9 mouse cellular contexts compared by ENCODE assay signal in the genomic region with DNA sequence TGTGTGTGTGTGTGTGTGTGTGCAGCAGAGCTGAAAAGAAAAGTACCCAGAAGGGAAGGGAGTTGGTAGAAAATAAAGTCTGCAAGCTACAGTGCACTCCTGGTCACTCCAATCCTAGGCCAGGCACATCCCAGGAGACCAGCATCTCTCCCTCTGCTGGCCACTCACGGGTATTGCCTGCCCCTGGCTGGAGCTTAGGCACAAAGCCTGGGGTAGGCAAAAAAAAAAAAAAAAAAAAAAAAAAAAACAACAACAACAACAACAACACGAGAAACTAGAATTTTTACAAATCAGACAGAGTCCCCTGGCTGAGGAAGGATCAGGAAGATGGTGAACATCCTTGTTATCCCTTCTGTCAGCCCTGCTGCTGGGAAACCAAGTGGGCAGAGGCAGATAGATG. TPM values are rescaled to one million over a fixed set of nuclear protein-coding genes. Genes with fewer than 3 reads are reported as not detected.
DNase-seq lines count a peak whose midpoint lies in the region; ATAC-seq and TF ChIP-seq lines count a peak whose summit lies in the region.
"Had no signal": no experiment of that assay in that cellular context is flagged by ENCODE, and none has a peak within 500 bp of the region (broad histone marks: within the 10 kb centered on the region; RNA-seq: fewer than 3 reads in every experiment).

No protein-coding gene starts in this region.

- H3K4me3 ChIP-seq in neural tube, embryonic 15.5 days (replicated peaks) = no peak overlapping the region
- H3K4me3 ChIP-seq in kidney, adult 2 months (ENCODE audit: insufficient read depth, low read depth, low read length) = no peak overlapping the region

- TF ChIP-seq POLR2A in kidney, adult 2 months (IDR thresholded peaks at IDR 0.05; ENCODE audit: low read depth, low read length) = no peak

- H3K9ac ChIP-seq in neural tube, embryonic 15.5 days (replicated peaks) = no peak overlapping the region

- no peaks in the 10 kb centered on the region for H3K36me3 ChIP-seq in neural tube, embryonic 15.5 days
- no peaks in the 10 kb centered on the region for H3K36me3 ChIP-seq in kidney, adult 2 months (ENCODE audit: control insufficient read depth, insufficient read depth, low read length)

- no peak for ATAC-seq in neural tube, embryonic 15.5 days (ENCODE audit: low FRiP score)
- ATAC-seq in common myeloid progenitor, adult 5-6 weeks (replicated peaks; ENCODE audit: low read depth, poor library complexity, severe bottlenecking) = peak; percentile 76; the same call in 1 of the 2 replicates

- peak; percentile 78 for TF ChIP-seq CTCF in kidney, adult 2 months (conservative IDR thresholded peaks at IDR 0.05; ENCODE audit: insufficient read depth, insufficient read length, low read depth, low read length)

- H3K4me2 ChIP-seq in neural tube, embryonic 15.5 days = no peak overlapping the region

- DNase-seq in adrenal gland, adult 2 months = peak; percentile 73
- no peak for DNase-seq in adrenal gland, adult 8-10 months
- peak; percentile 71 for DNase-seq in neural tube, embryonic 10.5 days (ENCODE audit: extremely low spot score, low spot score)
- peak; percentile 70 for DNase-seq in kidney, adult 2 months
- DNase-seq in lung, postnatal 10 days = peak; percentile 73
- no peak for DNase-seq in frontal cortex, postnatal 14 days (ENCODE audit: low spot score in 2 of 2)

- no peaks in the 10 kb centered on the region for H3K9me3 ChIP-seq in neural tube, embryonic 15.5 days (replicated peaks)

- H3K4me1 ChIP-seq in neural tube, embryonic 15.5 days = no peaks in the 10 kb centered on the region
- peaks cover 9% of the 10 kb centered on the region; the same call in 1 of the 2 replicates for H3K4me1 ChIP-seq in kidney, adult 2 months (ENCODE audit: control insufficient read depth, insufficient read depth, low read length)

- H3K27ac ChIP-seq in neural tube, embryonic 15.5 days (replicated peaks) = no peak overlapping the region
- peak overlapping the region; percentile 48 for H3K27ac ChIP-seq in kidney, adult 2 months (ENCODE audit: insufficient read depth, low read depth, low read length)

- WGBS in neural tube, embryonic 15.5 days = 17% methylated on average over 2 of the region's 2 CpGs
- 17% methylated on average over 2 of the region's 2 CpGs for WGBS in kidney, adult 2 months

- no peaks in the 10 kb centered on the region for H3K27me3 ChIP-seq in neural tube, embryonic 15.5 days (replicated peaks)
- no peaks in the 10 kb centered on the region for H3K27me3 ChIP-seq in kidney, adult 2 months (replicated peaks; ENCODE audit: control insufficient read depth, insufficient read depth, low read length)

RNA-seq across cellular contexts. Expression of a gene that starts 9.0 kb away (rescaled TPM):
- total RNA-seq in adrenal gland, adult 2 months (2021) = under 1 TPM in 1 of 2 experiments, not detected in 1; 0.37 TPM
- polyA plus RNA-seq in adrenal gland, adult 2 months (2012; rRNA removed) = 1.6 and 4.0 TPM in 2 replicates
- total RNA-seq in adrenal gland, adult 8-10 months (2022) = 1 to 10 TPM in 1 of 4 experiments, under 1 TPM in 3; 0.25 to 1.5 (median 0.51) TPM
- 1.1 and 4.1 TPM in 2 replicates for polyA plus RNA-seq in neural tube, embryonic 15.5 days (2015; fragmentation: Nextera tagmentation; extraction: Ambion mirVana)
- 0.46 TPM in 1 of 2 replicates, not detected in the other for total RNA-seq in common myeloid progenitor, adult 5-6 weeks (2017)
- 29.6 and 29.7 TPM in 2 replicates for polyA plus RNA-seq in kidney, adult 2 months (2012; rRNA removed)
- total RNA-seq: heart, postnatal 36 days had no signal

RNA-seq across cellular contexts. Expression of a gene that starts 37.8 kb away (rescaled TPM):
- 10 to 100 TPM in 1 of 2 experiments, 1 to 10 TPM in 1; 7.5 to 10.2 TPM for total RNA-seq in adrenal gland, adult 2 months (2021)
- polyA plus RNA-seq in adrenal gland, adult 2 months (2012; rRNA removed) = 4.9 and 7.0 TPM in 2 replicates
- total RNA-seq in adrenal gland, adult 8-10 months (2022) = 10 to 100 TPM in 3 of 4 experiments, 1 to 10 TPM in 1; 8.6 to 14.1 (median 12.4) TPM
- polyA plus RNA-seq in neural tube, embryonic 15.5 days (2015; fragmentation: Nextera tagmentation; extraction: Ambion mirVana) = 120 and 146 TPM in 2 replicates
- total RNA-seq in common myeloid progenitor, adult 5-6 weeks (2017) = not detected in 2 replicates
- polyA plus RNA-seq in kidney, adult 2 months (2012; rRNA removed) = 1.8 and 2.4 TPM in 2 replicates

RNA-seq across cellular contexts. Expression of a gene that starts 46.9 kb away (rescaled TPM):
- 100 to 1,000 TPM; 498 to 599 TPM for total RNA-seq in adrenal gland, adult 2 months (2021)
- 613 and 819 TPM in 2 replicates for polyA plus RNA-seq in adrenal gland, adult 2 months (2012; rRNA removed)
- 100 to 1,000 TPM; 138 to 436 (median 316) TPM for total RNA-seq in adrenal gland, adult 8-10 months (2022)
- polyA plus RNA-seq in neural tube, embryonic 15.5 days (2015; fragmentation: Nextera tagmentation; extraction: Ambion mirVana) = 23.1 and 24.9 TPM in 2 replicates
- total RNA-seq in common myeloid progenitor, adult 5-6 weeks (2017) = 0.46 and 0.97 TPM in 2 replicates
- 286 and 363 TPM in 2 replicates for polyA plus RNA-seq in kidney, adult 2 months (2012; rRNA removed)

Comparison
In these comparisons a context has a peak if more than half of its experiments do, and no peak if none do; other contexts are left out.
1. DNase-seq: peak in adrenal gland, adult 2 months (single experiment), neural tube, embryonic 10.5 days (single experiment), kidney, adult 2 months (single experiment) and lung, postnatal 10 days (single experiment); none in adrenal gland, adult 8-10 months (single experiment) and frontal cortex, postnatal 14 days (0 of 2).
2. RNA of a gene that starts 46.9 kb away (total RNA-seq): 498 to 599 TPM in adrenal gland, adult 2 months and 138 to 436 TPM in adrenal gland, adult 8-10 months; 0.46 to 0.97 TPM in common myeloid progenitor, adult 5-6 weeks; every median in the first group is over 10 times any median in the second.